Mouse (Mus musculus) fibroblast of lung, adult 2 months (primary cell): ENCODE measurements around the gene Adgre4.

Experiments used
- DNase-seq: peaks from one replicate; pipeline ENCODE4 v3.0.0-alpha.2; 2011; ENCODE audit warnings: low read depth

The Adgre4 gene

DNA sequence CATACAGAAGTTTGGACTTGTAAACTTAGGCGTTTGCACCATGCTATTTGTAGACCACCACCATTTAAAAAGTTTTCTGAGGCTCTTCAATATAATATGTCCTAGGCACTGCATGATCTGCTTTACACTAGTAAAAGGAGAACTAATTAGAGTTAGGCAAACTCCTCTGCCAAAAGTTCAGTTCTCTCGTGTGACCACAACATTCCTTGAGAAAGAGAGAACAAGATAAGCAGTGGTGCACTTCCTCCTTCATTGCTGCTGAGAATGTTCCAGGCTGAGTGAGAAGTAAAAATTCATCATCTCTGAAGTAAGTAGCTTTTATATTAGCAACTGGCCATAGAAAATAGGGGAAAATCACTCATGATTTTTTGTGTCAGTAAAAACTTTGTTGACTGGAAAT is at the start of gene Adgre4:
Adgre4 (plus strand) TSS at position 199 of the 400 bp plus-strand sequence.
- DNase-seq = no peak

DNA sequence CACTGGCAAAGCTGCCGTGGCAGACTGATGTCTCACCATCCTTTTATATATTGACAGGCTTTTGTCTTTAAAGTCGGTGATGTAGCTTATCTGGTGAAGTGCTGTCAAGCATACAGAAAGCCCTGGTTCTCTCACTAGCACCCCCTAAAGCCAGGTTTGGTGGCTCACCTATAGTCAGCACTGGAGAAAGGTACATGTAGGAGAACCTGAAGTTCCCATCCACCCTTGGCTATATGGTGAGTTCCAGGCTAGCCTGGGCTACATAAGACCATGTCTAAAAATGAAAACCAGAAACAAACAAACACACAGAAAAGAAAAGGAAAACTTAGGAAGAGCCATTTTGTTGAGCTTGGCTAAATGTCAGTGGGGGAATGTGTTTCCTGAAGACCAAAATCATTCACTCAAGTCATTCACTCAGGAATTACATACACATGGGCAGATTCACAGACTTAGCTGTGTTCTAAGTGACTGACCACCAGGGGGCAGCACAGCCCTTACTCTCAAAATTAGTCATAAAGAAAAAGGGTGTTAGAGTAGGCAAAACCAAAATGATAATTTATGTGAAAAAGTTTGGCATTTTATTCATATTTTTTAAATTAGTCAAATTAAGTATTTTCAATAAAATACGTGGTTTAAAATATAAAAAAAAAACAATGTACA is 47.5 kb upstream of the Adgre4 start:
- DNase-seq = peak; percentile 38

DNA sequence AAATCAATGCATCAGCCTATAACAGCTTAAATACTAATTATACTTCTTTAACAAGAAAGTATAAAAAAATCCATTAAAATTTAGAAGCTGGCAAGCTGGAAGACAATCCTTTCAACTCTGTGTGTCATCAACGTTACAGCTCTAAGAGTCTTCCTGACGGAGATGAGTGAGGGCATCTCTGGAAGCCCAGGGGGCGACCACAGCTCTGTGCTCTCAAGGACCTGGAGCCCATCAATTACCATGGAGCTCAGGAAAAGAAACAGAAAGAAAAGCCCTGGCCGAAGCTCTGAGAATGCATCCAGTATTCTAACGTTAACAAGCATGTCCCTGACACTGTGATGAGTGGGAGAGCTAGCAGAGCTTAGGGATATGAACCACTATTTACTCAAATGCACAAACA is 46.9 kb upstream of the Adgre4 start:
- DNase-seq = no peak

DNA sequence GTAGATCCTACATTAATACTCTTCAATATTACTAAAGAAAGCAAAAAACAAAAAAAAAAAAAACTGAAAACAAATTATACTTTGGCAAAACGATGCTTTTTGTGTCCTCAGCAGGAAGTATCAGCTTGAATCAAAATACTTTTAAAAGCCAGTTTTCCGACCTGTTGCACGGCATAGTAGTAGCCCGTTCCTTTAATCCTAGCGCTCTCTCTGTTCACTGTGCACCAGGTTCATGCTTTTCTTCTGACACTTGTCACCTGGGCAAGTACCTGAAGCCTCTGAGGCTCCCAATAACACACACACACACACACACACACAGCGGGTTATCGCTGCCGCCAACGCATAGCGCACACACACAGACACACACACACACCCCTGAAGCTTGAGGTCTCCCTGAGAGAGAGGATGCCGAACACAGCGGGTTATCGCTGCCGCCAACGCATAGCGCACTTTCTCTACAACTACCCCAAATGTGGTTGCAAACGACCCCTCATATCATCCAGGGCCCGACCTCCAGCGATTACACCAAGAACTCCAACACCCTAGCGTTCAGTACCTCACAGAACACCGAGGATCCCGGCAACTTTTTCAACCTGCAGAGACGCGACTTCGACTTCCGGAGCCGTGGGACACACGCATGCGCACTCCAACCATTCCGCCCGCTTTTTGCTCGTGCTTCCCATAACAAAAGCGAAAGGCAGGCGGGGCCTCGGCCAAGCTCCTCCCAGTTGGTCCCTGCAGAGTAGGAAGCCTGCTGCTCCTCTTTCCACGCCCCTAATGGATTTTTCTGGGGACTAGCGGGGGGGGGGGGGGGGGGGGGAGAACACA is 37.6 kb upstream of the Adgre4 start, which contains the start of gene Pot1b:
Pot1b (minus strand) TSS at position 645 of the 828 bp plus-strand sequence.
- DNase-seq = peak; percentile 93

DNA sequence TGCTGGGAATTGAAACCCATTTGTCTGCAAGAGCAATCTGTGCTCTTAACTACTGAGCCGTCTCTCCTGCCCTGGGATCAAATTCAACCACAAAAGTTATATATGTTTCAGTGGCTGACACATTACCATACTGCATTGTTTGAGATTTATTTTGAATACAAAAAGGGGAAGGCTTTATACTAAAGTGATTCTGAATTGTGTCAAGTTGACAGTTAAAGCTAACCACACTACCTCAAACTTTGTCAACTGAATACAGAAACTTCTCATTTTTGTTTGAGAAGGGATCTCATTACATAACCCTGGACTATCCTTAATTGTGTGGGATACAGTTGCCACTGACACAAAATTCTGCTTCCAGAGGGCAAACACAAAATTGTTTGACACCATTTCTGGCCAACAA is 28.5 kb upstream of the Adgre4 start:
- DNase-seq = no peak

DNA sequence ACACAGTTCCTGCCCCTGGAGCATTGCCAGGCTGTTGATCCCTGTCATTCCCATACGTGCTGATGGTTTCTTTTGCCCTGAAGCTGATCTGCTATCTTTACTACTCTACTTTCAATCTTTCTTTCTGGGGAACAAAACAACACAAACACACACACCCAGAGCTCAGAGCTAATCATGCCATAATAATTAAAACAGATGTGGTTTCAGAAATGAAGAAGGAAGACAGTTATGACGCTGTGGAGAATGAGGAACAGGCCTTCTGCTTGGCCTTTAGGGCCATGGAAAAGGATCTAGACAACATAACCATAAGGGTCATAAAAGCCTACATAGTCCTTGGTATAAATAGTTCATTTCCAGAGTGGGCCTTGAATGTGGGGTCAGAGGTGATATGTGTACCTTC is 27.5 kb upstream of the Adgre4 start:
- no peak for DNase-seq

DNA sequence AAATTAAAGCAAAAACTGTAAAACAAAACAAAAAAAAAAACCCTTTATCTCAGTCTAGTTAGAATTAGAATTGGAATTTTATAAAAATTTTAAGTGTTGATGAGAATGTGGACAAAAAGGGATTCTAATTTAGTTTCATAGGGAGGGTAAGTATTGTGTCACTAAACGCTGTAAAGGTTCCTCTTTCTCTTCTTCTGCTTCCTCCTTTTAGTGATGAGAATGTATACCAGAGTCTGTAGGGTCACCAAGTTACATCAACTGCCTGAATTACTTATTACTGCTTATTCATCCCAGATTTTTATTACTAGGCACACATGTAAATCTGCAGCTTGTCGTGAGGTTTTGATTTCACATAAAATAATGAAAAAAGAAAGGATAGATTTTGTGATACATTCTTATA is 23.6 kb upstream of the Adgre4 start:
- no peak for DNase-seq

DNA sequence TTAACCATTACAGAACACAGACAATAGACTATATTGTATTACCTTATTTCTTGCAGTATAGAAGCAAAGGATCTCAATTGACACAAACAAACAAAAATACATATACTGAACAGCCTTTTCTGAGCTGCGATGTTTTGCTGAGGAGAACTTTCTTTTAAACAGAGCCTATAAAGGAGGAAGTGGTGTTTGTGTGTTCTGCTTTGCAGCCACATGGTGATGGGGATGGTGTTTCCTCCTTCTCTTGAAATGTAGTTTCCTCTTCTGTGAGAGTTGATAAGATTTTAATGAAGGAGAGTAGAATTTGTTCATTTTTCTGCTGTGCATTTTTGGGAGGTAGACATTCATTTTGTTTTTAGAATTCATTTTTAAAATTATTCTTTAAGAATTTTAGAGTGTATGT is 13.1 kb upstream of the Adgre4 start:
- no peak for DNase-seq

DNA sequence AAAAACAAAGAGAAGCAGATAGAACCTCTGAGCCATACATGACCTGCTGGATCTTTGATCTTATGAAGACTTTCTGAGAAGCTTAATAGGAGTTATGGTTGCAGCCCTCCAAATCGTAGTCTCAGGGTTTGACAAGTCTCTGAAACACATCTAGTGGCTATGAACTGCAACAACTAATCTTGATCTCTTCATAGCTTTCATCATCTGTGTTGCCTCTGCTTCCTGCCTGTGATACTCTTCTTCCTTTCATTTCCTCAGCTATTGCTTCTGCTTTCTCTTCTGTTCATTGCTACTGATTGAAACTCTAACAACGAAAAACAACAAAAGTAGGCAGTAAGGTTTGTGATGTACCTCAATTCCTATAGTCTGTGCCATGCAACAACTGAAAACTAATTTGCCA is 1.4 kb downstream of the Adgre4 start:
- no peak for DNase-seq

DNA sequence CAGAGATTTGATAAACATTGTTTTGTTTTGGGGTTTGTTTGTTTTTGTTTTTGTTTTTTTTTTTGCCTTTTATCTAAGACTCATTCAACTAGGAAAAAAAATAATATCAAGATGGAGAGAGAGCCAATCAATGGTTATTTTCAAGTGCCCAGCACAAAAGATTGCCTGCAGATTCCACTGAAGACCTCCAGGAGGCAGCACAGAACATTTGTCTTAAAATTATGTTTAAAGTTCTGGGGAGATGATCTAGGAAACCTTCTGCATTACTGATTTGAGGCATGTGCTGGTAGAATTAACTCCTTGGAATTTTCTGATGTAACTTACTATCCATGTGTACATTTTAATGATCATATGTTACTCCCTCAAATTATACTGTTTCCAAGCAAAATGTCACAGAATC is 63.9 kb downstream of the Adgre4 start:
- no peak for DNase-seq

DNA sequence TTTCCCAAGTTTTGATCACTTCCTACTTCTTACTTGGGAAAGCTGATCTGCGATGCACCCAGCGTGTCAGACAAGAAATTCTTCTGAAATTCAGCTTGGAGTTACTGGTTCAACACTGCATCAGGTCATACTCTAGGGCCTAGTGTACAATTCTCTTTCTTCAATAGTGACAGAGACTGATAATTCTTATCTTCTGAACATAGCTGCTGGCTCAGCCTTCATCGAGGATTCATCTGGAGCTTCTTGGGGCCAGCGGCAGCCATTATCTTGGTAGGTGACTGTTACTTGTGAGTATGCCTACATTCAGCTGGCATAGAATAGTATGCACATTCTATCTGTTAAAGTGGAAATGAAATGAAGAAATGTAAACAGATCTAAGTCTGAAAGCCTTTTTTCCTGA is 67.1 kb downstream of the Adgre4 start:
- no peak for DNase-seq

DNA sequence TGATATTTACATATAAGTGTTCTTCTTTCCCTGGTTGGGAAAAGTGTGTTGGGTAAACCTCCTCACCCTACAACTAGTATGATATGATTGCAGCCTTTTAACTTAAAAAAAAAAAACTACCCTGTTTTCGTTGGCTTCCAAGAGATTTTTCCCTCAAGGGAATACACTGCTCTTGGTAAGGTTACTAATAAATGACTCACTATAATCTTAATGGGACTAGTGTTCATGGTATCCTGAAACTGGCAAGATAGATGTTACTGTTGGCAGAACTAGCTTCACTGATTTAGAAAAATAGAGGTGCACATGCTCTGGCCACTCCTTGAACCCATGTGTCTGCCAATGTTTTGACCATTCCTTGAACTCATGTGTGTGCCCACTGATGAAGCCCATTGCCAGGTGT is 71.8 kb downstream of the Adgre4 start:
- DNase-seq = no peak

DNA sequence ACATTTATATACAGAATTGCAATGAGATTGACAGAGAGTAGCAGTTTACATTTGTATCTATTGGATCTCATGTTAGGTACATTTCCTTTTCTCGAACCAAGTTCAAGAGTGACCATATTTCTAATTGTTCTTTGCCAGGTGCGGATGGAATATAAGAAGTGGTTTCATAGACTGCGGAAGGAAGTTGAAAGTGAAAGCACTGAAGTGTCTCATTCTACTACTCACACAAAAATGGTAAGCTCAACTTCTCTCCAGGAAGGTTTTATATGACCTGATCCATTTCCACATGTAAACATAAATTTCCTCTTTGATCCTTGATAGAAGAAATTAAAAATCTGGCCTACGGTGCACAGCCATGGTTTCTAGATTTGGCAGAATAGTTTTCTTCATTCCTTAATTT is 93.3 kb downstream of the Adgre4 start:
- no peak for DNase-seq

DNA sequence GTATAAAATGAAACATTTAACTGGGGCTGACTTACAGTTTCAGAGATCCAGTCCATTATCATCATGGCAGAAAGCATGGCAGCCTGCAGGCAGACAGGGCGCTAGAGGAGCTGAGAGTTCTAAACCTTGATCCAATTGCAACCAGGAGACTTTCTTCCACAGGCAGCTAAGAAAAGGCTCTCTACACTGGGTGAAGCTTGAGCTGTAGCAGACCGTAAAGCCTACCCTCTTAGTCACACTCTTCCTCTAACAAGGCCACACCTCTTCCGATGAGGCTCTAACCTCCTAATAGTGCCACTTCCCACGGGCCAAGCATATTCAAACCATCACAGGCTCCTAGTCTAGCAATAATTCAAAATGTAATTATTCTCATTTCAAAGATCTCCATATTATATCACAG is 127.4 kb downstream of the Adgre4 start:
- DNase-seq = no peak

DNA sequence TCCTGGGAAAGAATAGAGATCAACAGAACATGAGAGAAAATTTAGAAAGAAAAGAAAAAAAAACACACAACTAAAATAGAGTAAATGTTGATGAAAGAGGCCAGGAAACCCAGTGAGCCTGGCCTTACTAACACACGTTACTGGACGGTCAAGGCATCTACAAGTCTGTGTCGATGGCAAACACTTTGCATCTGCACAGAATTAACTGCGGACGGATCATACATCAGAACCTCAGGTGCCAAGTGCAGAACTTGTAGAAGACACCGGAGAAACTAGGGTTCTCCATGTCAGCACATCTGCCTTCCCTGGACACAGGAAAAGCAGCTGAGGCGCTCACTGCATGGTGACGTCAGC is 128.5 kb downstream of the Adgre4 start:
- peak; percentile 28 for DNase-seq

DNA sequence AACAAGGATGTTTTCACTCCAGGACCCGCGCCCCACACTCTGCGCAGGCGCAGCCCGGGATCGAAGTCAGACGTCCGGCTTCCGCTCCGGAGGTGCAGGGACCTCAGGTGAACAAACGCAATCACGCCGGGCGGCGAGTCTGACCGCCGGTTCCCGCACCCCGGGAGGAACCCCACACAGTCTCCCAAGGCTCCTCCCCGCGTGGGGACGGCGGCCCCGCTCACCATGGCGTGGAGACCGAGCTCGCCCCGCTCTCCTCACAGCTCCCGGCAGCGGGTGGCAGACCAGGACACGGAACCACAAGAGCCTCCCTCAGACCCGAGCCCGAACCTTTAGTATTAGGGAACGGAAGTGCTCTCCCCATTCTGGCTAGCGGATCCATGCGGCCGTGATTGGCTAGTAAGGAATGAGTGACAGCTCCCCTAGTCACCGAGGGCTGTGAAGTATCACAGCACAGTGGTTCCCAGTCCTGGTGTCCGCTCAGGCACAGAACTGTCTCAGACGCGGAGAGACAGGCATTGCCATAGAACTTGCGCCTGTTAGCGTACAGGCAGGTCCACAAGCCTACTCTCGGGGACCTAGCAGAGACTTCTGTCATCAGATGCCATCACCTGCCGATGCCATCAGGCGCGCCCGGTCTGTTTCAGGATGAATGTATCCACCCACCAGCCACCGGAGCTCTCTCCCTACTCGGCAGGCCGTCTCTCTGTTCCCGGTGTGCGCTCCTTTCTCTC is 129.0 kb downstream of the Adgre4 start, which contains the start of gene Zfp119a:
Zfp119a (minus strand) TSS at position 295 of the 734 bp plus-strand sequence.
- DNase-seq = peak; percentile 77

DNA sequence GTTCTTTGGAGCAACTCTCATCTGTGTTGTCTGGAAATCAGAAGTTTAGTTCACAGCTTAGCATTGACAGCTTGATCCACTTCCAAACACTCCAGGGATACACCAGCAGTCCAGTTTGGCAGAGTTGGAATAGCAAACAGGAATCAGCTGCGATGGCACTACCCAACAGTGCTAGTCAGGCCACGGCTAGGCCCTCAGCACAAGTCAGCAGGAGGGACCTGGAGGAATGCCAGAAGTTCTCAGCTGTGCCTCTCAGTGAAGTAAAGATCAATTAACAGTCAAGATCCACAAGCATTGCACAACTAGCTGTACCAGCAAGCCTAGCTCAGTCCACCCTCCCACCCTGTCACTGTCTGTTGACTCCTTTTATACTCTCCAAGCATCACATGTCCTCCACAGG is 133.8 kb downstream of the Adgre4 start:
- no peak for DNase-seq

DNA sequence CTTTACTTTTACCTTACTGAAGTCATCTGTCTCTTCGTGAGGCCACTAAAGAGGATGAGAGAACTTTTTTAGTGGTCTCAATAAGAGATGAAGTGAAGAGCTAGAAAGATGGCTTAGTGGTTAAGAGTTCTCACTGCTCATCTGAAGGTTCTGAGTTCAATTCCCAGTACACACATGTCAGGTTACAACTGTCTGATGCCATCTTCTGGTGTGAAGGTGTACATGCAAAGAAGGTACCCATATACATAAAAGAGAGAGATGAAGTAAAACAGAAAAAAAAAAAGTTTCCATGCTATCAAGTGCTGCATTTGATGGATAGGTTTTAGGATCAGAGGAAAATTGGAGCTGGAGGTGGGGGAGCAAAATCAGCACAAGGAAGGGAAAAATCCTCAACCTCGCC is 135.1 kb downstream of the Adgre4 start:
- DNase-seq = no peak

DNA sequence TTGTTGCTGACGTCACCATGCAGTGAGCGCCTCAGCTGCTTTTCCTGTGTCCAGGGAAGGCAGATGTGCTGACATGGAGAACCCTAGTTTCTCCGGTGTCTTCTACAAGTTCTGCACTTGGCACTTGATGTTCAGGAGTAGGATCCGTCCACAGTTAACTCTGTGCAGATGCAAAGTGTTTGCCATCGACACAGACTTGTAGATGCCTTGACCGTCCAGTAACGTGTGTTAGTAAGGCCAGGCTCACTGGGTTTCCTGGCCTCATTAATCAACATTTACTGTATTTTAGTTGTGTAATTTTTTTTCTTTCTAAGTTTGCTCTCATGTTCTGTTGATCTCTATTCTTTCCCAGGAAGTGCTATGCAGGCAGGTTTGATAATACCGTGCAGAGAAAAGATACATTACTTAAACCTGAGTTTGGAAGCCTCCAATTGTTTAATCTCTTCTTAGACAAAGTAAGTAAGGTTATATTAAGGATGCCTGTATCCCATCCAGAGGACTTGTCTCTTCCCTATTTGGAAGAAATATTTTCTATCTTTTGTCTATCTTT is 142.7 kb downstream of the Adgre4 start:
- DNase-seq = peak; percentile 9

DNA sequence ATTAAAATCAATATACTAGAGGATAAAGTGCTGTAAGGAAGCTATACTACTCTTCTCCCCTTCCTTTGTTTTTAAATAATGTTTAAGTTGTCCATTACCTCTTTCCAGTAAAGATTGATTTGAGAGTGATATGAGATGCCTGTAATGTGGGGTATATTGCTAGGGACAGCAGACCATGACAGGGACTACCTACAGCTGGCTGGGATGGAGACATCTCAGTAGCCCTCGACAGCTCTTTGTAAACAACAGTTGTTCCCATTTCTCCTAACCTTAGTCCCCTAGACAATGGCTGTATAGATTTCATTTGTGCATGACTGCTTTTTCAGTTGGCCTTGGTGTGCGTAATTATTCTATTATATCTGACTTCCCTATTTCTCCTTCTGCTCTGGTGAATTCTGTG is 153.3 kb downstream of the Adgre4 start:
- DNase-seq = no peak
